Mouse (Mus musculus) megakaryocyte, embryonic 14.5 days (primary cell): ENCODE measurements around the gene Cdh22.

ENCODE experiments used
- FLI1 ChIP-seq: IDR thresholded peaks from 2 replicates; pipeline ENCODE4 v1.6.1; 2012; ENCODE audit warnings: low read length, inconsistent platforms, mixed read lengths
- GATA1 ChIP-seq: IDR thresholded peaks from 3 replicates; pipeline ENCODE4 v1.6.1; 2012; ENCODE audit warnings: mixed read lengths, low read length, inconsistent platforms, borderline replicate concordance

- TF ChIP-seq GATA1 (no peak), FLI1 (no peak)
Observed at GRCm38 (mm10) chr2:165105513-165106079, 129.1 kb downstream of the Cdh22 start.
